Mouse (Mus musculus): ENCODE results near the gene Ikbke. TPM values are rescaled to one million over a fixed set of nuclear protein-coding genes. Genes with fewer than 3 reads are reported as not detected.
A peak's percentile ranks its signal among the peaks of the same experiment; 100 is the strongest.

The Ikbke gene
- total and polyA plus RNA-seq, 3 experiments = 14.0 to 43.8 (median 29.5) TPM

GRCm38 (mm10) chr1:131286803-131287202, 7.4 kb upstream of the Ikbke start:
- in situ Hi-C loops (cut with MboI; ENCODE audit: low pct_ligation_motif_present, low pct_unique_long_range_greater_than_20kb, low sequenced_read_pairs) (loop anchor here (5.0 kb wide), 1 partner anchor 265 kb away; no protein-coding TSS in a partner anchor), dilution Hi-C loops (cut with MboI; ENCODE audit: extremely low pct_ligation_motif_present, extremely low pct_unique_long_range_greater_than_20kb, low sequenced_read_pairs) (no loop called here)
- Histone ChIP-seq H3K4me1 (ENCODE audit: control insufficient read depth in 1 of 2, insufficient read depth in 2 of 2) (peaks cover 4 to 15% of the 10 kb centered on the region in 2 experiments), H3K9me3 (replicated peaks; ENCODE audit: low read length) (no peaks in the 10 kb centered on the region), H3K4me2 (ENCODE audit: insufficient read depth, low read depth, poor library complexity, severe bottlenecking) (no peak overlapping the region), H3K4me3 (replicated peaks in 1 of 3; ENCODE audit: low read depth in 2 of 3, low read length in 2 of 3, poor library complexity in 1 of 3) (no peak overlapping the region), H3K79me2 (replicated peaks; ENCODE audit: control insufficient read depth, extremely low read depth, insufficient read depth, poor library complexity, severe bottlenecking) (no peaks in the 10 kb centered on the region), H3K9ac (ENCODE audit: insufficient read depth, low read depth) (no peak overlapping the region), H3K36me3 (replicated peaks in 1 of 2; ENCODE audit: control insufficient read depth in 1 of 2, insufficient read depth in 1 of 2, low read length in 1 of 2) (peaks cover 14 to 51% of the 10 kb centered on the region in 2 experiments), H3K27ac (ENCODE audit: insufficient read depth, low read depth) (no peak overlapping the region), H3K27me3 (replicated peaks) (no peaks in the 10 kb centered on the region)
- DNase-seq (ENCODE audit: extremely low read depth) = no peak
- no peak for TF ChIP-seq TBP (conservative IDR thresholded peaks at IDR 0.05; ENCODE audit: low read depth, low read length)

- H3K27me3 ChIP-seq (replicated peaks) = no peaks in the 10 kb centered on the region
- peaks cover 10 to 38% of the 10 kb centered on the region in 2 experiments for H3K36me3 ChIP-seq (replicated peaks in 1 of 2; ENCODE audit: control insufficient read depth in 1 of 2, insufficient read depth in 1 of 2, low read length in 1 of 2)
- H3K79me2 ChIP-seq (replicated peaks; ENCODE audit: control insufficient read depth, extremely low read depth, insufficient read depth, poor library complexity, severe bottlenecking) = peaks cover 2% of the 10 kb centered on the region; the same call in 1 of the 2 replicates
- no peak overlapping the region for H3K4me3 ChIP-seq (replicated peaks in 1 of 3; ENCODE audit: low read depth in 2 of 3, low read length in 2 of 3, poor library complexity in 1 of 3)
- H3K4me2 ChIP-seq (ENCODE audit: insufficient read depth, low read depth, poor library complexity, severe bottlenecking) = no peak overlapping the region
- H3K9ac ChIP-seq (ENCODE audit: insufficient read depth, low read depth) = no peak overlapping the region
- TF ChIP-seq E2F4 (IDR thresholded peaks at IDR 0.05; ENCODE audit: insufficient replicate concordance, low read depth, low read length) = no peak
- TF ChIP-seq JUND (conservative IDR thresholded peaks at IDR 0.05; ENCODE audit: low read depth, low read length) = no peak
- no peak for TF ChIP-seq MXI1 (IDR thresholded peaks at IDR 0.05; ENCODE audit: low read depth, low read length)
- TF ChIP-seq USF1 (IDR thresholded peaks at IDR 0.05; ENCODE audit: low read depth, low read length) = no peak
- TF ChIP-seq ELF1 (IDR thresholded peaks at IDR 0.05; ENCODE audit: low read depth, low read length) = no peak
- no peak for TF ChIP-seq ZNF384 (IDR thresholded peaks at IDR 0.05; ENCODE audit: low read depth, low read length)
- no peak for TF ChIP-seq CHD1 (IDR thresholded peaks at IDR 0.05; ENCODE audit: low read depth, low read length)
- dilution Hi-C loops (cut with MboI; ENCODE audit: extremely low pct_ligation_motif_present, extremely low pct_unique_long_range_greater_than_20kb, low sequenced_read_pairs) (no loop called here), in situ Hi-C loops (cut with MboI; ENCODE audit: low pct_ligation_motif_present, low pct_unique_long_range_greater_than_20kb, low sequenced_read_pairs) (loop anchor here (5.0 kb wide), 1 partner anchor 268 kb away; no protein-coding TSS in a partner anchor)
- H3K27ac ChIP-seq (ENCODE audit: insufficient read depth, low read depth) = no peak overlapping the region
- H3K4me1 ChIP-seq (ENCODE audit: control insufficient read depth in 1 of 2, insufficient read depth in 2 of 2) = peaks cover 19 to 34% of the 10 kb centered on the region in 2 experiments
- no peaks in the 10 kb centered on the region for H3K9me3 ChIP-seq (replicated peaks; ENCODE audit: low read length)
- DNase-seq (ENCODE audit: extremely low read depth) = no peak
Measured at GRCm38 (mm10) chr1:131284616-131285015, 5.2 kb upstream of the Ikbke start.

- TF ChIP-seq UBTF (IDR thresholded peaks at IDR 0.05; ENCODE audit: low read depth, low read length) (no peak), SMC3 (IDR thresholded peaks at IDR 0.05; ENCODE audit: low read depth, low read length) (peak; percentile 7; the same call in 1 of the 2 replicates), TCF12 (IDR thresholded peaks at IDR 0.05; ENCODE audit: low read depth, low read length) (no peak), NELFE (IDR thresholded peaks at IDR 0.05; ENCODE audit: low read depth, low read length) (no peak), ZMIZ1 (IDR thresholded peaks at IDR 0.05; ENCODE audit: low read depth, low read length) (no peak), MYC (IDR thresholded peaks at IDR 0.05; ENCODE audit: low read depth, low read length) (no peak), SIN3A (IDR thresholded peaks at IDR 0.05; ENCODE audit: low read length) (no peak), MAZ (IDR thresholded peaks at IDR 0.05; ENCODE audit: low read depth, low read length) (no peak), ETS1 (conservative IDR thresholded peaks at IDR 0.05; ENCODE audit: low read depth, low read length) (no peak), EP300 (IDR thresholded peaks at IDR 0.05; ENCODE audit: low read length) (no peak), POLR2AphosphoS2 (IDR thresholded peaks at IDR 0.05; ENCODE audit: low read depth, low read length) (no peak), PAX5 (IDR thresholded peaks at IDR 0.05; ENCODE audit: low read length) (no peak), USF1 (IDR thresholded peaks at IDR 0.05; ENCODE audit: low read depth, low read length) (no peak), CTCF (conservative IDR thresholded peaks at IDR 0.05 in 1 of 2, IDR thresholded peaks at IDR 0.05 in 1 of 2; ENCODE audit: low read depth in 2 of 2, low read length in 2 of 2) (peak in 1 of 2 experiments; percentile 20; a peak in 1 of 4 replicates), ZKSCAN1 (IDR thresholded peaks at IDR 0.05; ENCODE audit: borderline replicate concordance, low read depth, low read length) (no peak), RAD21 (IDR thresholded peaks at IDR 0.05; ENCODE audit: low read depth, low read length) (peak; percentile 12), IRF4 (IDR thresholded peaks at IDR 0.05; ENCODE audit: low read depth, low read length) (no peak), POLR2A (IDR thresholded peaks at IDR 0.05; ENCODE audit: low read depth, low read length) (no peak), CHD1 (IDR thresholded peaks at IDR 0.05; ENCODE audit: low read depth, low read length) (no peak)
- in situ Hi-C loops (cut with MboI; ENCODE audit: low pct_ligation_motif_present, low pct_unique_long_range_greater_than_20kb, low sequenced_read_pairs) = no loop called here
- dilution Hi-C loops (cut with MboI; ENCODE audit: extremely low pct_ligation_motif_present, extremely low pct_unique_long_range_greater_than_20kb, low sequenced_read_pairs) = no loop called here
- Histone ChIP-seq H3K4me3 (replicated peaks in 1 of 3; ENCODE audit: low read depth in 2 of 3, low read length in 2 of 3, poor library complexity in 1 of 3) (no peak overlapping the region), H3K4me2 (ENCODE audit: insufficient read depth, low read depth, poor library complexity, severe bottlenecking) (no peak overlapping the region), H3K36me3 (replicated peaks in 1 of 2; ENCODE audit: control insufficient read depth in 1 of 2, insufficient read depth in 1 of 2, low read length in 1 of 2) (peaks cover 7 to 33% of the 10 kb centered on the region in 2 experiments), H3K4me1 (ENCODE audit: control insufficient read depth in 1 of 2, insufficient read depth in 2 of 2) (peaks cover 19 to 34% of the 10 kb centered on the region in 2 experiments), H3K79me2 (replicated peaks; ENCODE audit: control insufficient read depth, extremely low read depth, insufficient read depth, poor library complexity, severe bottlenecking) (peaks cover 5% of the 10 kb centered on the region; the same call in 1 of the 2 replicates), H3K9ac (ENCODE audit: insufficient read depth, low read depth) (no peak overlapping the region), H3K9me3 (replicated peaks; ENCODE audit: low read length) (no peaks in the 10 kb centered on the region), H3K27me3 (replicated peaks) (no peaks in the 10 kb centered on the region), H3K27ac (ENCODE audit: insufficient read depth, low read depth) (no peak overlapping the region)
- no peak for DNase-seq (ENCODE audit: extremely low read depth)
Measured at GRCm38 (mm10) chr1:131284167-131284566, 4.8 kb upstream of the Ikbke start.
